Mouse (Mus musculus): ENCODE data around the gene Olfr325.

GRCm38 (mm10) chr11:58602800-58603560 lies 25.4 kb downstream of the Olfr325 start:
- TF ChIP-seq CTCF (IDR thresholded peaks at IDR 0.05; ENCODE audit: control insufficient read depth, insufficient read depth, insufficient replicate concordance, low read depth, low read length) = no peak
- no peak for TF ChIP-seq POLR2A (IDR thresholded peaks at IDR 0.05; ENCODE audit: control insufficient read depth, low read depth, low read length)
